Mouse (Mus musculus) left cerebral cortex, postnatal 10 days (tissue): Measurements from ENCODE around the gene Prss2. TPM values are rescaled to one million over a fixed set of nuclear protein-coding genes. Genes with fewer than 3 reads are reported as not detected.
"Not testable (repeated sequence)": the region's sequence is repeated elsewhere in the genome, so short reads cannot be mapped to it uniquely, and the experiment has no call there.

Source experiments
- DNase-seq, 2 experiments: peaks; one replicate each; pipeline ENCODE4 v3.0.0; 2021 to 2022; ENCODE audit warnings: low spot score in 2 of 2, mixed read lengths in 1 of 2; ENCODE audit errors: extremely low spot score in 1 of 2
- intact Hi-C: fragments of 180-260 bp; cut with DNase I; formaldehyde crosslinking; loops from one replicate; pipeline ENCODE4 v1.15.1; 2025
- total RNA-seq, 2 experiments: library from RNA; stranded (reverse); gene quantifications; 2 replicates each; pipeline ENCODE4 v1.2.3; 2021

Gene Prss2
- total RNA-seq: not detected

GRCm38 (mm10) chr6:41521487-41521886, at the start of gene Prss2:
Prss2 (plus strand) TSS chr6:41521787.
- DNase-seq: no peak
- intact Hi-C loops: no loop called here

GRCm38 (mm10) chr6:41499374-41499773, 22.2 kb upstream of the Prss2 start:
- intact Hi-C loops: no loop called here
- DNase-seq: no peak

GRCm38 (mm10) chr6:41504915-41505314, 16.7 kb upstream of the Prss2 start:
- DNase-seq: no peak
- intact Hi-C loops: no loop called here

GRCm38 (mm10) chr6:41505323-41505722, 16.3 kb upstream of the Prss2 start:
- DNase-seq: no peak
- intact Hi-C loops: no loop called here

- DNase-seq: no peak
- intact Hi-C loops: no loop called here
Observed at GRCm38 (mm10) chr6:41518017-41518524, 3.5 kb upstream of the Prss2 start.

- intact Hi-C loops: no loop called here
- no peak for DNase-seq
Observed at GRCm38 (mm10) chr6:41526453-41526852, 4.9 kb downstream of the Prss2 start.

GRCm38 (mm10) chr6:41527402-41527801, 5.8 kb downstream of the Prss2 start:
- intact Hi-C loops: no loop called here

GRCm38 (mm10) chr6:41529987-41530386, 8.4 kb downstream of the Prss2 start:
- not testable (repeated sequence) for DNase-seq
- intact Hi-C loops: loop anchor here (5.0 kb wide), 1 partner anchor 268 kb away; no protein-coding TSS in a partner anchor

More at GRCm38 (mm10) chr6:41527402-41527801, 5.8 kb downstream of the Prss2 start:
- DNase-seq: no peak

GRCm38 (mm10) chr6:41532181-41532580, 10.6 kb downstream of the Prss2 start:
- DNase-seq: no peak
- intact Hi-C loops: loop anchor here (5.0 kb wide), 1 partner anchor 270 kb away; no protein-coding TSS in a partner anchor

GRCm38 (mm10) chr6:41532687-41533284, 11.2 kb downstream of the Prss2 start:
- no peak for DNase-seq
- intact Hi-C loops: loop anchor here (5.0 kb wide), 1 partner anchor 270 kb away; no protein-coding TSS in a partner anchor

GRCm38 (mm10) chr6:41537376-41537775, 15.8 kb downstream of the Prss2 start:
- intact Hi-C loops: no loop called here
- no peak for DNase-seq

GRCm38 (mm10) chr6:41538296-41538695, 16.7 kb downstream of the Prss2 start:
- DNase-seq, intact Hi-C loops: not testable (repeated sequence)

- intact Hi-C loops: no loop called here
- DNase-seq: no peak
Observed at GRCm38 (mm10) chr6:41540746-41541145, 19.2 kb downstream of the Prss2 start.

GRCm38 (mm10) chr6:41541746-41542145, 20.2 kb downstream of the Prss2 start:
- DNase-seq: no peak
- intact Hi-C loops: no loop called here

- intact Hi-C loops: no loop called here
- DNase-seq: no peak
Observed at GRCm38 (mm10) chr6:41542983-41543382, 21.4 kb downstream of the Prss2 start.

GRCm38 (mm10) chr6:41543411-41544050, 21.9 kb downstream of the Prss2 start:
- intact Hi-C loops: no loop called here
- DNase-seq: peak in 1 of 2 experiments; percentile 26

GRCm38 (mm10) chr6:41544381-41544924, 22.9 kb downstream of the Prss2 start:
- DNase-seq: no peak
- intact Hi-C loops: no loop called here

GRCm38 (mm10) chr6:41545266-41545665, 23.7 kb downstream of the Prss2 start:
- DNase-seq: no peak
- intact Hi-C loops: no loop called here

- intact Hi-C loops: no loop called here
- no peak for DNase-seq
Observed at GRCm38 (mm10) chr6:41547056-41547650, 25.6 kb downstream of the Prss2 start.

- intact Hi-C loops: no loop called here
- DNase-seq: no peak
Observed at GRCm38 (mm10) chr6:41548286-41548685, 26.7 kb downstream of the Prss2 start.
